Mouse (Mus musculus) ES-E14 (cell line): ENCODE results near the gene Tmigd3.

Experiments
- HCFC1 ChIP-seq: IDR thresholded peaks from 2 replicates; pipeline ENCODE4 v1.6.1; 2012; ENCODE audit warnings: low read length, inconsistent platforms, borderline replicate concordance; ENCODE audit not compliant: insufficient read depth
- MAFK ChIP-seq: IDR thresholded peaks from 2 replicates; pipeline ENCODE4 v1.6.1; 2014; ENCODE audit warnings: mild to moderate bottlenecking, low read depth, low read length, inconsistent platforms; ENCODE audit not compliant: insufficient read depth

GRCm38 (mm10) chr3:105898325-105898724, 27.6 kb downstream of the Tmigd3 start:
- TF ChIP-seq MAFK, result no peak
- TF ChIP-seq HCFC1, result no peak
